Mouse (Mus musculus) CH12.LX (cell line): ENCODE data around the gene Arhgef7. TPM values are rescaled to one million over a fixed set of nuclear protein-coding genes. Genes with fewer than 3 reads are reported as not detected.

ENCODE experiments used
- DNase-seq: peaks from one replicate; pipeline ENCODE4 v3.0.0-alpha.2; 2013; ENCODE audit errors: extremely low read depth
- H3K27ac ChIP-seq: 2 replicates; pipeline ENCODE4 v1.5.1; 2012; ENCODE audit warnings: low read depth, mild to moderate bottlenecking, control low read depth, moderate library complexity; ENCODE audit not compliant: insufficient read depth
- H3K27me3 ChIP-seq: replicated peaks from 2 replicates; pipeline ENCODE3; 2012; ENCODE audit warnings: inconsistent platforms
- H3K36me3 ChIP-seq, 2 experiments: replicated peaks in 1 of 2; 2 replicates each; pipeline versions ENCODE3 to v1.6.1; 2012; ENCODE audit warnings: inconsistent platforms in 1 of 2, low read length in 1 of 2, mild to moderate bottlenecking in 1 of 2, mixed read lengths in 1 of 2, moderate library complexity in 1 of 2; ENCODE audit not compliant: control insufficient read depth in 1 of 2, insufficient read depth in 1 of 2
- H3K4me1 ChIP-seq, 2 experiments: 2 replicates each; pipeline ENCODE4 v1.6.1; 2012; ENCODE audit warnings: inconsistent platforms in 1 of 2, moderate library complexity in 1 of 2; ENCODE audit not compliant: insufficient read depth in 2 of 2, control insufficient read depth in 1 of 2
- H3K4me2 ChIP-seq: 2 replicates; pipeline ENCODE4 v1.6.1; 2012; ENCODE audit warnings: low read depth, mild to moderate bottlenecking, control low read depth; ENCODE audit not compliant: poor library complexity, insufficient read depth, severe bottlenecking
- H3K4me3 ChIP-seq, 3 experiments: fragments of 150-350 bp in 1 of 3; sonication (generic) in 1 of 3; replicated peaks in 1 of 3; 2 replicates each; pipeline versions ENCODE3 to v1.5.1; 2011 to 2012; ENCODE audit warnings: low read depth in 2 of 3, low read length in 2 of 3, mild to moderate bottlenecking in 2 of 3, moderate library complexity in 2 of 3, control low read depth in 1 of 3, improper control_type of control experiment in 1 of 3, inconsistent platforms in 1 of 3, mixed read lengths in 1 of 3; ENCODE audit not compliant: poor library complexity in 1 of 3
- H3K79me2 ChIP-seq: replicated peaks from 2 replicates; pipeline ENCODE4 v1.6.1; 2012; ENCODE audit warnings: mild to moderate bottlenecking, moderate library complexity; ENCODE audit not compliant: control insufficient read depth, poor library complexity, insufficient read depth, severe bottlenecking; ENCODE audit errors: extremely low read depth
- H3K9ac ChIP-seq: 2 replicates; pipeline ENCODE4 v1.6.1; 2012; ENCODE audit warnings: low read depth, mild to moderate bottlenecking, control low read depth, moderate library complexity; ENCODE audit not compliant: insufficient read depth
- H3K9me3 ChIP-seq: replicated peaks from 2 replicates; pipeline ENCODE3; 2012; ENCODE audit warnings: low read length, inconsistent platforms, mixed read lengths
- CTCF ChIP-seq, 2 experiments: IDR thresholded peaks in 1 of 2; conservative IDR thresholded peaks in 1 of 2; 2 replicates each; pipeline ENCODE4 v1.5.1; 2011 to 2012; ENCODE audit warnings: low read depth in 2 of 2, low read length in 2 of 2, improper control_type of control experiment in 1 of 2, inconsistent platforms in 1 of 2, mild to moderate bottlenecking in 1 of 2, moderate library complexity in 1 of 2
- EP300 ChIP-seq: IDR thresholded peaks from 2 replicates; pipeline ENCODE4 v1.6.1; 2011; ENCODE audit warnings: low read length, improper control_type of control experiment
- ETS1 ChIP-seq: conservative IDR thresholded peaks from 2 replicates; pipeline ENCODE4 v1.6.1; 2012; ENCODE audit warnings: low read depth, mild to moderate bottlenecking, inconsistent platforms, low read length, improper control_type of control experiment, moderate library complexity
- GABPA ChIP-seq: IDR thresholded peaks from 2 replicates; pipeline ENCODE4 v1.6.1; 2012; ENCODE audit warnings: low read depth, low read length, improper control_type of control experiment, inconsistent platforms; ENCODE audit not compliant: insufficient replicate concordance
- HCFC1 ChIP-seq: IDR thresholded peaks from 2 replicates; pipeline ENCODE4 v1.6.1; 2012; ENCODE audit warnings: low read depth, mild to moderate bottlenecking, inconsistent platforms, low read length, improper control_type of control experiment
- IRF4 ChIP-seq: IDR thresholded peaks from 2 replicates; pipeline ENCODE4 v1.6.1; 2014; ENCODE audit warnings: low read depth, mild to moderate bottlenecking, inconsistent platforms, low read length, improper control_type of control experiment
- JUN ChIP-seq: IDR thresholded peaks from 2 replicates; pipeline ENCODE4 v1.6.1; 2011; ENCODE audit warnings: low read depth, mild to moderate bottlenecking, low read length, improper control_type of control experiment, moderate library complexity; ENCODE audit not compliant: insufficient read depth
- KAT2A ChIP-seq: IDR thresholded peaks from 2 replicates; pipeline ENCODE4 v1.6.1; 2012; ENCODE audit warnings: low read length, improper control_type of control experiment, inconsistent platforms; ENCODE audit not compliant: insufficient replicate concordance
- MAFK ChIP-seq: IDR thresholded peaks from 2 replicates; pipeline ENCODE4 v1.6.1; 2011; ENCODE audit warnings: low read length, improper control_type of control experiment; ENCODE audit not compliant: insufficient replicate concordance
- MAX ChIP-seq: IDR thresholded peaks from 2 replicates; pipeline ENCODE4 v1.6.1; 2011; ENCODE audit warnings: low read length, improper control_type of control experiment
- MAZ ChIP-seq: IDR thresholded peaks from 2 replicates; pipeline ENCODE4 v1.6.1; 2012; ENCODE audit warnings: low read depth, mild to moderate bottlenecking, inconsistent platforms, low read length, improper control_type of control experiment, moderate library complexity
- MXI1 ChIP-seq: IDR thresholded peaks from 2 replicates; pipeline ENCODE4 v1.6.1; 2011; ENCODE audit warnings: mild to moderate bottlenecking, low read depth, low read length, improper control_type of control experiment
- NELFE ChIP-seq: IDR thresholded peaks from 2 replicates; pipeline ENCODE4 v1.6.1; 2011; ENCODE audit warnings: low read depth, low read length, improper control_type of control experiment
- NRF1 ChIP-seq: IDR thresholded peaks from 2 replicates; pipeline ENCODE4 v1.6.1; 2014; ENCODE audit warnings: low read depth, mild to moderate bottlenecking, inconsistent platforms, low read length, improper control_type of control experiment, moderate library complexity
- POLR2AphosphoS2 ChIP-seq: IDR thresholded peaks from 2 replicates; pipeline ENCODE4 v1.6.1; 2011; ENCODE audit warnings: low read depth, low read length, improper control_type of control experiment
- RCOR1 ChIP-seq: conservative IDR thresholded peaks from 2 replicates; pipeline ENCODE4 v1.6.1; 2012; ENCODE audit warnings: low read depth, mild to moderate bottlenecking, inconsistent platforms, low read length, improper control_type of control experiment
- SIN3A ChIP-seq: IDR thresholded peaks from 2 replicates; pipeline ENCODE4 v1.6.1; 2012; ENCODE audit warnings: low read length, improper control_type of control experiment, inconsistent platforms
- SMC3 ChIP-seq: IDR thresholded peaks from 2 replicates; pipeline ENCODE4 v1.6.1; 2011; ENCODE audit warnings: low read depth, low read length, improper control_type of control experiment
- TBP ChIP-seq: conservative IDR thresholded peaks from 2 replicates; pipeline ENCODE4 v1.6.1; 2011; ENCODE audit warnings: low read depth, low read length, improper control_type of control experiment
- TCF12 ChIP-seq: IDR thresholded peaks from 2 replicates; pipeline ENCODE4 v1.6.1; 2014; ENCODE audit warnings: low read depth, mild to moderate bottlenecking, inconsistent platforms, low read length, improper control_type of control experiment
- USF1 ChIP-seq: IDR thresholded peaks from 2 replicates; pipeline ENCODE4 v1.6.1; 2014; ENCODE audit warnings: low read depth, mild to moderate bottlenecking, inconsistent platforms, low read length, improper control_type of control experiment
- USF2 ChIP-seq: conservative IDR thresholded peaks from 2 replicates; pipeline ENCODE4 v1.6.1; 2011; ENCODE audit warnings: low read depth, low read length, improper control_type of control experiment
- ZKSCAN1 ChIP-seq: IDR thresholded peaks from 2 replicates; pipeline ENCODE4 v1.6.1; 2012; ENCODE audit warnings: low read depth, inconsistent platforms, low read length, improper control_type of control experiment, borderline replicate concordance
- ZNF384 ChIP-seq: IDR thresholded peaks from 2 replicates; pipeline ENCODE4 v1.6.1; 2012; ENCODE audit warnings: low read depth, low read length, improper control_type of control experiment, inconsistent platforms
- dilution Hi-C: fragments of 300-500 bp; cut with MboI; formaldehyde crosslinking; loops from 2 replicates; pipeline ENCODE4 v1.14.3; 2020; ENCODE audit warnings: low sequenced_read_pairs; ENCODE audit not compliant: extremely low pct_unique_long_range_greater_than_20kb, extremely low pct_ligation_motif_present
- in situ Hi-C: fragments of 300-500 bp; cut with MboI; formaldehyde crosslinking; loops from 3 replicates; pipeline ENCODE4 v1.14.3; 2019; ENCODE audit warnings: low sequenced_read_pairs, low pct_ligation_motif_present, low pct_unique_long_range_greater_than_20kb, mixed read lengths
- polyA plus RNA-seq: library from polyadenylated mRNA; unstranded; fragments of >175 nt; gene quantifications from 2 replicates; pipeline ENCODE4 v1.2.1, GENCODE M21; 2012; ENCODE audit warnings: low read depth; ENCODE audit not compliant: insufficient read length
- total RNA-seq, 2 experiments: library from RNA; depleted of rRNA; stranded (reverse); fragments of 300-350 nt in 1 of 2; fragments of >200 nt in 1 of 2; gene quantifications; 2 replicates each; pipeline ENCODE4 v1.2.3; 2012 to 2014

Arhgef7 gene
- total and polyA plus RNA-seq, 3 experiments: 8.5 to 28.7 (median 17.0) TPM

GRCm38 (mm10) chr8:11806252-11806651 lies 78.7 kb downstream of the Arhgef7 start:
- Histone ChIP-seq H3K4me2 (no peak overlapping the region), H3K9ac (no peak overlapping the region), H3K36me3 (peaks cover 65 to 95% of the 10 kb centered on the region in 2 experiments), H3K27ac (no peak overlapping the region), H3K9me3 (no peaks in the 10 kb centered on the region), H3K4me1 (no peaks in the 10 kb centered on the region), H3K4me3 (no peak overlapping the region), H3K27me3 (no peaks in the 10 kb centered on the region), H3K79me2 (no peaks in the 10 kb centered on the region)
- dilution Hi-C loops: no loop called here
- in situ Hi-C loops: no loop called here
- TF ChIP-seq GABPA (no peak), USF2 (no peak), IRF4 (no peak), MAZ (no peak), TBP (no peak), SMC3 (no peak), KAT2A (no peak), RCOR1 (no peak), HCFC1 (no peak), NELFE (no peak), USF1 (no peak), SIN3A (no peak), JUN (no peak), CTCF (conservative IDR thresholded peaks at IDR 0.05 in 1 of 2, IDR thresholded peaks at IDR 0.05 in 1 of 2; ENCODE audit: low read depth in 2 of 2, low read length in 2 of 2) (no peak), POLR2AphosphoS2 (no peak), MXI1 (no peak), MAX (no peak), EP300 (no peak)
- no peak for DNase-seq

- Histone ChIP-seq H3K79me2 (no peaks in the 10 kb centered on the region), H3K4me2 (no peak overlapping the region), H3K9me3 (no peaks in the 10 kb centered on the region), H3K27me3 (no peaks in the 10 kb centered on the region), H3K4me1 (no peaks in the 10 kb centered on the region), H3K4me3 (no peak overlapping the region), H3K9ac (no peak overlapping the region), H3K36me3 (peaks cover 68 to 98% of the 10 kb centered on the region in 2 experiments), H3K27ac (no peak overlapping the region)
- in situ Hi-C loops (no loop called here), dilution Hi-C loops (no loop called here)
- TF ChIP-seq KAT2A (no peak), TCF12 (no peak), ETS1 (no peak), CTCF (conservative IDR thresholded peaks at IDR 0.05 in 1 of 2, IDR thresholded peaks at IDR 0.05 in 1 of 2; ENCODE audit: low read depth in 2 of 2, low read length in 2 of 2) (no peak), ZKSCAN1 (no peak), SMC3 (no peak), IRF4 (no peak), NRF1 (no peak), JUN (no peak), MAFK (no peak), ZNF384 (no peak)
- DNase-seq: no peak
These were observed 79.8 kb downstream of the Arhgef7 start for GRCm38 (mm10) chr8:11807361-11807760.
